Mouse (Mus musculus): ENCODE measurements around the gene Dagla.

Dagla gene

DNA sequence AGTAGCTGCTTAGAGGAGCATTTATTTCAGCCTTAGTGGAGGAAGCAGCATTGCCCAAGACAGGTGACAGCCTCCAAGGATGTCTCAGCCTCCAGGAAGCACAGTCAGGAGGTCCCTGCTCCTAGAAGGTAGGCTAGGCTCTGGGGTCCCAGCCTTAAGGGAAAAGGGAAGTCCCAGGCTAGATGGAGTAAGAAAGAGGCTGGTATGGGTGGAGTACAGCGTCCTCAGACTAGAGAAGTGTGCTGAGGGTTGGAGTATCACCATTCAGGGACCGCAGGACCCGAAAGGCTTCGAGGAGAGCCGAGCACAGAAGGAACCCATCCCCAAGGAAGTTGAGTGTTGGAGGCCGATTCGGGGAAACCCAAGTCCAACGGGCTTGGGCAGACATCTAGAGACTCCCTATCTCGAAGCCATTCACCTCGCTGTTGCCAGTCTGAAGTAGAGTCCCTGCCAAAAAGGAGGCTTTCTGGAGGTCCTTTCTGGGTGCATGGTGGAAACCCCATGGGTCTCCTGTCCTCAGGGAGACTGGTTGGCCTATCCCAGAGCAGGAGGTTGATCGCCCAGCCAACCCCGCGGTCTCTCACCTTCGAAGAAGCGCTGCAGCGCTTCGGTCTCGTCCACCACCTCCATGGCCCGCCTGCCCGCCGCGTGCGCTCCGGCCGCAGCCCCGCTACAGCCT, 64.6 kb downstream of the Dagla start:
- no peak for DNase-seq (ENCODE audit: low read depth, low spot score)

DNA sequence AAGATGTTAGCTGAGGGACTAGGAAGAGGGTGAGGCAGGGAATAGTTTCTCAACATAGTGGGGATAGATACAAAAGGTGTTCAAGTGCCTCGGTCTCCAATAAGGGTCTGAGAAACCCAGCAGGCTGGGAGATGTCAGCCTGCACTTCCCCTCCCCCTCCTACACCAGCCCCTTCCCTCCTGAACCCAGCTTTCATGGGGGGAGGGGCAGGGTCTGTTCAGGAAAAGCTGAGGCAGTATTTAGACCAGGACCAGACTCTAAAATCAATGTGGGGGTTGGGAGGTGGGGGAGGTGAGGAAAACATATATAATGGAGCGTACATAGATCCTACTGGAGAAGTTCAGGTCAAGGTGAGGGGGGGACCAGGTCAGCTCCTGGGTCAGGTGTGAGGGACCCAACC, 65.3 kb downstream of the Dagla start:
- no peak for DNase-seq (ENCODE audit: low read depth, low spot score)

DNA sequence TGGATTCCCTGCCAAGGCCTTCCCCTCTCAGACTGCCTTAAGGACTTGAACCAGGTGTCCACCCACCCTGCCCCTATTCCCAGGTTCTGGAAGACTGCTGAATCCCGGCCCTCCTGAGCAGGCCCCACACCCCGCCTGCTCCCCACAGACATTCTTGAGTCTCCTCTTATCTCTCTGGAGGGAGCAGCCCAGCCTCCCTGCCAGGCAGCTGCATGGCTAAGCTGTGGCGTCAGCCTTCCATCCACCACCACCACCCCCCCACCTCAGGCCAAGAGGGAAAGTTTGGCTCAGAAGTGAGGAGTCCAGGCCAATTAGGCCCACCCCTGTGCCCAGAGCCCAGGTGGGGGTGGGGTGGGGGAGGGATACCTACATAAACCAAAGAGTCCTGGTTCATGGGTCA, 66.2 kb downstream of the Dagla start:
- DNase-seq (ENCODE audit: low read depth, low spot score): no peak

DNA sequence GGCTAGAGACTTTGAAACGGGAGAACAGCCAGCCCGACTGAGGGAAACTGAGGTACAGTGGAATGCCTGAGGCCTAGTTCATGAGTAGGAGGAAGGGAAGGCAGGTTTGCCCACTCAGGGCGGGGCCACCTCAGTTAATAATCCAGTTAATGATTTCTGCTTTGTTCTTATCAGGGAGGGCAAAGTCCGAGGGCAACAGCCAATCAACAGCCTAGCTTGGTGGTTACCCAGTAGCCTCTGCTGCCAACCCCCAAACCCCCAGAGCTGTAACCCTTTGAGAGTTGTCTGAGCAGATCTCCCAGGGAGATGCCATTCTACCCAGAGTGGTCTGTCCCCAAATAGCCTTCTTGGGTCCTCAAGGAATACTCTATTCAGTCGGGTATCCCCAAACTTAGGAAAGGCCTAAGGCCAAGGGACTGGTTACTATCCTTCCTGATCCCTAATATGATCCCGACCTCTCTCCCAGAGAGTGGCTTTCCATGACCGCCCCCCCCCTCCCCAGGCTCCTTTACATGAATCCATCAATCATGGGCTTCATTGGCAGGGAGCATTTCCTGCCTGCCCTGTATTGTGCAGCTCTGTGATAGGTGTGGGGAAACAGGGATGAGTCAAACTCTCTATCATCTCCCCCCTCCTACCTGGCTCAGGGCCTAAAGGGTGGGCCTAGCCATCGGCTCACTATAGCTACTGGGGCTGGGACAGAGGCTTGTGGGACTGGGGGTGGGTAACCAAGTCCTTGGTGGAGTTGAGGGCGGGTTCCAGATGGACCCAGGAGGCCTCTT, 68.7 kb downstream of the Dagla start:
- no peak for DNase-seq (ENCODE audit: low read depth, low spot score)

DNA sequence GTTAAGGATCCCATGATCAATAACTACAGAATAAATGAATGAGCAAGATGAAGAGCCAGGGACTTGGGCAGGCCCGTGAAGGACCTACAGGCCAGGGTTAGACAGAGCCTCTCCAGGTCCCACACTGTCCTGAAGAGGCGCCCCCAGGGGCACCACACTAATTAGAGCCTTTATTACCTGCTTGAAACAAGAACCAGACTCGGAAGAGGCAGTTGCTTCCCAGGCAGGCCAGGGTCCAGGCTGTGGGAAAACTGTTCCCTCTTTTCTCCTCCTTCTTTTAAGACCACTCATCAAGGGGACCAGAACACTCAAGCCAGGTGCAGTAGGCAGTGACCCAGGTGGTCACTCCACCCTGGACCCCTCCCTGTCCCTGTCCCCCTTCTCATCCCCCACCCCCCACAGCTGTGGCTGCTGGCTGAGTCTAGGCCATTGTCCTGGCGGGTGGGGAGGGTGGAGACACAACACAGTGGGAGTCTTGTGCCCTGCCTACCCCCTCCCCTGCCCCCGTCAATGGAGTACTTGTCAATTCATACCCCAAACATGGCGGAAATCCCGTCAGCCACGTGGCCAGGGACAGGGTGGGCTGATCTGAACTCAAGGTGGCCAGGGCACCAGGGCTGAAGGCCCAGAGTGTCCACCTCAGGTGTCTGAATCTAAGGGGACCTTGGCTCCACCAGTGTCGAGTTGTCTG, 72.2 kb downstream of the Dagla start:
- DNase-seq (ENCODE audit: low read depth, low spot score): no peak

DNA sequence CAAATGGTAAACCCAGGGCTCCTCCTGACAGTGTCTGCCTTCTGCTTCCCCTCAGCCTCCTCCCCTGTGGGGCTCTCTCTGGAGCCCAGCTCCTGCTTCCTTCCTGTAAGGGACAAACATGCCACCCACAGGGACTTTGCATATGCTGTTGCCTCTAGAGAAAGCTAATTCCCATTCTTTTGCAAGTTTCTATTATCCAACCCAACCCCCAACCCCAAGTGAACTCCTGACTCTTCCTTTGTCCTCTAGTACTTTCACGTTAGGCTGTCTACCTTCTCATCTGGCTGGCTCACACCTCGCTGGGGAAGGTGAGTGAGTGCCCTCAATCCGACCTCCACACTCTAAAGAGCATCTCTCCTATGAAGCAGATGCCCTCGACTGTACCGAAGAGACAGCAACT, 72.8 kb downstream of the Dagla start:
- DNase-seq (ENCODE audit: low read depth, low spot score): no peak

DNA sequence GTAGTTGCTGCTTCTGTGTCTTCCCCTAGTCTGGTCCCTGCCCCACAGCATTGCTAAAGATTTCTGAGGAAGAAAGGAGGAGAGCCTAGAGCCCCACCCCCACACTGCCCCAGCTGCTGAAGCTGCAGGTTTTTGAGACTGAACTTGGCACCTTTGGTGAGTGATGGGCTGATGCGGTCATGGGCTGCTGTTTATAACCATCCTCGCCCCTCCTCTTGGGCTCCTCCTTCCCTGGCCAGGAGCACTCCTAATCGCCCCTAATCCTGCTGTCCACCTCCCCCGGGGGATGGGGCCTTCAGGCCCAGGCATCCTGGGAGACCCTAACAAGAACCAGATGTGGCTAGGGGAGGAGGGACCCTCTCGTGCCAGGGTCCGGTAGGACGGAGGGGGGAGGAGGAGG, 73.7 kb downstream of the Dagla start:
- peak; percentile 41 for DNase-seq (ENCODE audit: low read depth, low spot score)

DNA sequence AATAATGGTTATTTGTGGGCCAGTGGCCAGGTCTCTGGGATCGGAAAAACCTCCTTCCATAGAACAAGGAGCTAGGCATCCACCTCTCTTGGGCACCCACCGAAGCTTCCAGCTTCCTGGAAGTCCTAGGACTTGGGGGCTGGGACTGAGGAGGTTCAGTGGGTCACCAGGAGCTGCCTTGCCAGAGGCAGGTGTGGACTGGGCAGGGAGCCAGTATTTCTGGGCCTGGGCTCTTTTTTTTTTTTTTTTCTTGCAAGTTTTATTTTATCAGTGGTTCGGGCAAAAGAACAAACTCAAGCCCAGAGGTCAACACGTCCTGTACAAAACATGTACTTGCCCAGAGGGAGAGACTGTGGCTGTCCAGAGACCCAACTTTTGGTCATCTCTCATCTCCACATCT, 78.9 kb downstream of the Dagla start:
- no peak for DNase-seq (ENCODE audit: low read depth, low spot score)

DNA sequence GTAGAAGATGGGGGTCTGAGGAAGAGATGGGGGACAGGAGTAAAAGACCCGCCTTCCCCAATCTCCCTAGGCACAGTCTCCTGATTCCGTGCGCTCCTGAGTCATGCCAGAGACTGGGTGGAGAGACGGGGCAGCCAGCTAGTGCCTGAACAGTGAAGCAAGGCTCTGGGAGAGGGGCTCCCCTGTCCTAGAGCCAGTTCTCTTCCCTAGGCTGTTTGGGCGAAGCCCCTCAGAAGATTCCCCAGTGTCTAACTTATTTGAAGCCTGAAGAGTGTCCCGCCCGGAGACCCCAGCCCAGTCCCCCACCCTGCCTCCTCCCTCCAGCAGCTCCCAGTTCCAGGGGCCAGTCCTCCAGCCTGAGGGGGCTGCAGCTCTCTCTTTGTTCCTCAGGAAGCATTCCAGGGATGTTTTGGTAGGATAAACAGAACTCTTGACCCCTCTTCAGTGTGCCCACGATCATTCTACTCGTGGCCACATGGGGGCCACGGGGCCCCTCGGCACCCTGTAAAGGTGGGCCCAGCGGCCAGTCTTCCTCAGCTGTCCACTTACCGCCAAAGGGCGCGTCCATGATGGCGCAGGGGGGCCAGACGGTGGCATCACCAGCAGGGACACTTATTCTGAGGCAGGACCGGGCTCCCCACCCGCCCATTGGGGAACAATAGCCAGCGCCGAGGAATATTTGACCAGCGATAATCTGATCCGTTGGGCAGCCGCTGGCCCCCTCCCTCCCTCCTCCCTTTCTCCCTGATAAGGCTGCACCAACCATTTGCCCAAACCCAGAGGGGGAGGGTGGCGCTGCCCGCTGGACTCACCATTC, 79.8 kb downstream of the Dagla start:
- no peak for DNase-seq (ENCODE audit: low read depth, low spot score)

DNA sequence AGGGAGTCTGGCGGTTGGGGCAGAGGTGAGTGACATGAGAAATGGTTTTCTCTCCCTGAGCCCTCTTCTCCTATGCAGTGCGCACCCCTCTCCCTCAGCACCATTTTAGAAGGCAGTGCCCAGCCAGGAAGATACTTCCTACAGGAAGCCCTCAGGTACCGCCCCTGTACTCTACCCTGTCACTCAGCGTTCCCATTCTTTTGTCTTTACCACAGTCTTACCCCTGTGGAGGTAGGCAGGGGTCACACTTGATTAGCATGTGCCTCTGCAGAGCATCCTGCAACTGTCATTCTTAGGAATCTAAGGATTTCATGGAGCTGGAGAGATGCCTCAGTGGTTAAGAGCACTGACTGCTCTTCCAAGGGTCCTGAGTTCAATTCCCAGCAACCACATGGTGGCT, 81.1 kb downstream of the Dagla start:
- DNase-seq (ENCODE audit: low read depth, low spot score): no peak

DNA sequence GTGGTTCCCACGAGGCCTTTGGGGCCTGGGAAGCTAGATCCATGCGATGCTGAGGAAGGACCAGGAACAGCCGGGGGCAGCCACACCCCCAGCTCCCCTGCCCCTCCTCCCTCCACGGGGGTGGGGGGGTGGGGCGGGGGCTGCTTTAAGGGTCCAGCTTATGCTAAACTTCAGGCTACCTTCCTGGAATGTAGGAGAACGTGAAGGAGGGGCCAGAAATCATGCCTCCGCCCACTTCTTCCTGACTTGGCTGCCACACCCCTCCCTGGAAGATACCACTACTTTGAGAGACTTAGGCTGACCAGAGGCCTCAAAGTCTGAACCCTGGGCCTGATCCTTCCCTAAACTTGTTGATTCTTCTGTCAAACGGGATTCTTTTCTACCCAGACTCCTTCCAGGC, 82.0 kb downstream of the Dagla start:
- no peak for DNase-seq (ENCODE audit: low read depth, low spot score)

DNA sequence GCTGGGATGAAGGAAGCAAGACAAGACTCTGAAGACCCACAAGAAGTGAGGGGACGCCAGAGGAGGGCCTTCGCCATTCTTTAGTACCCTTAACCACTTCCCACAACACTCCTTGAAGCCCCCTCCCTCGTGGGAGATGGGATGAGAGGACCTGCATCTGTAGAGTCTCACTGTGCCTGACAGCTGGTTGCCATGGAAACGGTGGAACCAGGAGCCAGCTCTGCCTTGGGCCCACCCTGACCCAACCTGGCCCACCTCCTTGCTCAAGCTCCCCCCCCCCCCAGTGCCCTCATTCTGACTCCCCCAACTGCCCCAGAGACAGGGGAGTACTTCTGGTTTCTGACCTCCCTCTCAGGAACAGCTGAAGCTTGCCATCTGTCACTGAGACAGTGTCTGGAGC, 83.1 kb downstream of the Dagla start:
- DNase-seq (ENCODE audit: low read depth, low spot score): no peak

DNA sequence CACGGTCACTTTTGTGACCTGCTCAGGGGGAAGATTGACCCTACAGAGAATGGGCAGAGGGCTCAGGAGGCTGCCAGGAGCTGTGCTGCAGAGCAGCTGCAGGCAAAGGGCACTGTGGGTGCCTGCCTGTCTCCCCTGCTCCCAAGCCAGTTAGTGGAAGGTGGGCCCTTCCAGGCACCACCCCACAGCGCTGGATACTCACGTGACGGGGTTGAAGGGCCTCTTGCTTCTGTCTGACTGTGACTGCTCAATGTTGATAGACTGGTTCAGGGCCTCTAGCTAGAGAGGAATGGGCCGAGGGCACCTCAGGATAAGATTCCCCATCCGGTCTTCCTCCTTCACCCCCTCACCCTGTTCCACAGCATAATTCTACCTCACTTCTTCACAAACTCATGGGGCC, 85.1 kb downstream of the Dagla start:
- no peak for DNase-seq (ENCODE audit: low read depth, low spot score)

DNA sequence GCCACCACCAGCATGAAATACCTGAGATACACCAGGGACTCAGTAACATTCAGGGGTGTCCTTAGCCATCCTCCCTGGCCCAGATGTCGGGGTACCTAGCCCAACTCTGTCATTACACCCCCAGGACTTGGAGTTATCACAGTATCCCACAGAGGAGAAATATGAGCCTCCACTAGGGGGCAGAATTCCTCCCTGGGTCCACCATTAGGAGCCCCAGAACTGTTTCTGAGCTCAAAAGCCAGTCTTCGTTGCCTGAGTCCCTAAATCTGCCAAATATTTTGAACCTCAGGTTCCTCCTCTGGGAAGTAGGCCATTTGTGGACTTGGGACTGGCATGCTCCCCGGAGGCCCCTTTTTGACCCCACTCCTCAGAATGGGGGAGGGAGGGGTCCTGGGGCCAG, 85.6 kb downstream of the Dagla start:
- no peak for DNase-seq (ENCODE audit: low read depth, low spot score)

DNA sequence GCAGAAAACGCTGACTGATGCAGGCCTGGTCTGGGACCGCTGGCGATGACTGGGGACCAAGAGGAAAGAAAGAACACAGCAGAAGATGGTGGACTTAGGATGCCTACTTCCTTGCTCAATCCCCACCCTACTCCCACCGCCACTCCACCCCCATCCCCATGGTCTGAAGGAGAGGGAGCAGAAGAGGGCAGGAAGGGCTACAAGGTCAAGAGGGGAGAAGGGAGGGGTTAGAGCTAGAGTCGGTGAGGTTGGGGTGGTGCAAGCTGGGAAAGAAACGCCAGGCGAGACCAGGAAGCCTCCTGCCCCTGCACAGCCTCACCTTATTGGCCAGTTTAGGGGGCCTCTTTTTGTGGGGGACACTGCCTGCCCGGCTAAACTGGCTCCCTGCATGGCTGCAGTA, 88.6 kb downstream of the Dagla start:
- DNase-seq (ENCODE audit: low read depth, low spot score): no peak

DNA sequence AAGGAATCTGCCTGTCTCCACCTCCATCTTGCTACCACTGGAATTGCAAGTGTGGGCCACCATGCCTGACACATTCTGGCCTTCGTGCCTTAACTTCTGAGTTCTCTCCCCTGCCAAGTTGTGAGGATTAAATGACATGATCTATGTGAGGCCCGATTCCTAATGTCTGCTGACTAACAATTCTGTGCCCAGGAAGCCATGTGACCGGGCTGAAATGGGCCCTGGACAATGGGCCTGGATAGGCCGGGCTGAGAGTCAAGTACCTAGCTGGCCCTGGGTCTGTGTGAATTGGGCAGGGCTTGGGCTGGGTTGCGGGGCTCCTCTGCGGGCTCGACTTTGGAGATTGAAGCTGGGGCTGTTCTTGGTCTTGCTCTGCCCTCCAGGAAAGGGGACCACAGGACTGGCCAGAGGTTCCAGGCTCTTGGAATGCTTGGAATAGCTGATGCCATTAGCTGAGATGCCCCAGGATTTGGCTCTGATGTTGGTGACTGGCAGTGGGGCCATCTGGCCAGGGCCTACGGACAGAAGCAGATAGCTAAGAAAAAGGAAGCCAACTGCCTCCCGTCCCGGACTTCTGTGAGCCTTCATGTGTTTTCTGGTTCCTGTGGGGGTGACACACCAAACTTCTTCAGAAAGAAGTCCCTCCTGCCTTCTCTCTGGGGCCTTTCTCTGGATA, 90.7 kb downstream of the Dagla start:
- no peak for DNase-seq (ENCODE audit: low read depth, low spot score)

DNA sequence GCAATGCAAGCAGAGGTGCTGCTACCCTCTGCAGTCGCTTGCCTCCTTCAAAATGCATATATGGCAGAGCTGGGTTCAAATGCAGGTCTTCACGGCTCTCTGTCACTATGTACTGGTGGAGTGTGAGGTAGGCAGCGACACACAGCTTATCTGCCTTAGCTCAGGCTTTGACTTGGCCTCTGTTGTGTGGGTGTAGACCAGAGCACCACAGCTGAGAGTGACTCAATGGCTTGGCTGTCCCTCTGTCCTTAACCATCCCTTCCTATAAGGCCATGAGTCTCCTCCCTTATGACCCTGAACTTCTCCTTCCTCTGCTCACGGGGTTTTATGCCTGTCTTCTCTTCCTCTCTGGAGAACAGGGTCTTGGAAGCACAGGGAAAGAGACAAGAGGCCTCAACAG, 93.8 kb downstream of the Dagla start:
- no peak for DNase-seq (ENCODE audit: low read depth, low spot score)

DNA sequence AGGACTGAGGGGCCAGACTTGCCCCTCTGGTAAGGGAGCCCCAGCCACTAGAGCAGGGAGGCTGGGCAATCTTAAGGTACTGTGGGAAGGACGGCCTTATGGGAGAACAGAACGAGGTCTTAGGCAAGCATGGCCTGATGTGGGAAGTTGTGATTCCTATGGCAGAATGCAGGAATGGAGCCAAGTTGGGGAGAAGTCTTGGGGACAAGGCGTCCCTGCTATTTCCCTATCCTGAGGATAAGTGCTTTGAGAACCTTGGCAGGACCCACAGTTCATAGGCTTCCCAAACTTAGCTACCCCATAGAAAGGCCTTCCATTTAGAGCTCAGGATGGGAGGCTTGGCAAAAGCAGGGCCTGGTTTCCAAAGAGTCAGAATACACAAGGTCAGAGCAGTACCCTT, 95.8 kb downstream of the Dagla start:
- DNase-seq (ENCODE audit: low read depth, low spot score): no peak

DNA sequence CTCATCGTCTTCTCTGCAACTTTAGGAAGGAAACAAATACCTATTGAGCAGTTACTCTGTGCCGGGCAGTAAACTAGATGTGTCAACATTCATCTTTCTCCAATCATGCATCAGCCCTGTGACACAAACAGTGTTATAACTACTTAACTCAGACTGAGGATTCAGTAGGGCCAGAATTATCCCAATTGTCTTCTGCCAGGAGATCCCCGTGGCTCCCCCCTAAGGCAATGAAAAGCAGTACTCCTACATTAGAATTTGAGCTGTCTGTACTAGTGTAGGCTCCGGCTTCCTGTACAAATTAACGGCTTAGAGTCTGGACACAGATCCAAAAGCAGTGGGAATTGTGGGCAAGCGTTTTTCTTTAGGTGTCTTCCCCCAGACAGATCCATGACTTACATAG, 99.6 kb downstream of the Dagla start:
- DNase-seq (ENCODE audit: low read depth, low spot score): no peak

DNA sequence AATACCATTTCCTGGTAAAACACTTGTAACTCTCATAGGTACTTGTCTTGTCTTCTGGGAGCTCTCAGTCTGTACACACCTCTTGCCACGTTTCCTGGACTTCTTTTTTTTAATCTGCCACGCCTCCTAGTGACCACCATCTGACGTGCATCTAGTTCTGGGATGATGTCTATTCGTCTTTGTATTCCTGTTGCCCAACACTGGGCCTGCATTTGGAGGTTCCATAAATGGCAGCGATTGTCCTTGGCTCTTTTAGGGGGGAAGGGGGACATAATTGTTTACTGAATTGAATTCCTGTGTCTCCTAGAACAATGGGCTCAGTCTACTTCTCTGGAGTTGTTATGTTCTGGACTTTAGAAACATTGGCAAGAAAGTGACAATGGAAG, 100.1 kb downstream of the Dagla start:
- no peak for DNase-seq (ENCODE audit: low read depth, low spot score)

DNA sequence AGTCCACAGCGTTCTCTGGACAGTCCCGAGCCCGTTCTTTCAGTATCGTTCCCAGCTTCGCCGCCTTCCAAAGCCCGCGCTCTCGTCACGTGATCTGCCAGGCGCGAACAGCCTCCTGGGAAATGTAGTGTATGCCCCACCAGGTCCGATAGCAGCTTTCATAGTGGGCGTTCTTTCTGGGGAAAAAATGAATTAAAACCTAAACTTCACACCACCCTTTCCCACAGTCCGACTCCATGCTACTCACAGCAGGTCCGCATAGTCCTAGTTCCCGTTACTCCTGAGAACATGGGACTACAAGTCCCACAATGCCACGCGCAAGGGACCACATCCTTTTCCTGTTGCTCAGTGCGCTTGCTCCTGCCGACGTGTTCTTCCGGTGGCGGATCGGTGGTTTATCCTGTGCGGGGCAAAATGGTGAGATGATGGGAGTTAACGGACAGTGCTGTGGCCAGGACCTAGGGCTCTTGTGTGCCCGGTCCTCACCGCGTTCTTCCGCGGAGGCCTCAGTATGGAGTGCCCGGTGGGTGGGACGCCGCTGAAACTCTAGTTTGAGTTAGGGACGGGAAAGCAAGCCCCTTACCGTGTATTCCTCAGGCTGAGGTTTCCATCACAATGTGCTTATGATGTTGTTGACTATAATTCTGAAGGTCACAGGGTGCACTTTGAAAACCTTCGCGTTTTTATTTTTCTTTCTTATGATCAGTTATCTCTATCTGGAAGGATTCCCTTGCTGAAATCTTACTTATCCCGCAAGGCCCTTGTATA, 100.6 kb downstream of the Dagla start, which contains the start of the genes Tmem258 and Fen1:
Gene Tmem258 (plus strand): TSS at position 167 of the 768 bp plus-strand sequence.
Gene Fen1 (minus strand): TSS at position 322 of the 768 bp plus-strand sequence.
- peak; percentile 82 for DNase-seq (ENCODE audit: low read depth, low spot score)
